Mouse (Mus musculus): ENCODE measurements at regions not wholly inside any gene's neighbourhood (a gene's known extent, or its start where the extent isn't known, plus 50 kb on each side); places are given as distances from the start of the nearest gene placed in this dataset.

- no peak for TF ChIP-seq CTCF (conservative IDR thresholded peaks at IDR 0.05 in 1 of 2, IDR thresholded peaks at IDR 0.05 in 1 of 2; ENCODE audit: low read depth in 2 of 2, low read length in 2 of 2)
- no peak for TF ChIP-seq SIN3A (IDR thresholded peaks at IDR 0.05; ENCODE audit: low read length)
- TF ChIP-seq KAT2A (IDR thresholded peaks at IDR 0.05; ENCODE audit: insufficient replicate concordance, low read length), result no peak
- no peak for TF ChIP-seq MYC (IDR thresholded peaks at IDR 0.05; ENCODE audit: low read depth, low read length)
- TF ChIP-seq POLR2AphosphoS2 (IDR thresholded peaks at IDR 0.05; ENCODE audit: low read depth, low read length), result no peak
- no peak for TF ChIP-seq GABPA (IDR thresholded peaks at IDR 0.05; ENCODE audit: insufficient replicate concordance, low read depth, low read length)
- TF ChIP-seq ETS1 (conservative IDR thresholded peaks at IDR 0.05; ENCODE audit: low read depth, low read length), result no peak
- TF ChIP-seq POLR2A (IDR thresholded peaks at IDR 0.05; ENCODE audit: low read depth, low read length), result no peak
- TF ChIP-seq CHD1 (IDR thresholded peaks at IDR 0.05; ENCODE audit: low read depth, low read length), result no peak
- TF ChIP-seq MEF2A (IDR thresholded peaks at IDR 0.05; ENCODE audit: borderline replicate concordance, low read depth, low read length), result no peak
Observed at GRCm38 (mm10) chr11:16696787-16697186, 55.2 kb upstream of the Egfr start.
